Mouse (Mus musculus) C2C12 (cell line): ENCODE data around the gene Csf3.
"Not testable (repeated sequence)": the region's sequence is repeated elsewhere in the genome, so short reads cannot be mapped to it uniquely, and the experiment has no call there.

Experiments
- CEBPB ChIP-seq: IDR thresholded peaks from one replicate; pipeline ENCODE4 v1.6.1; 2011; ENCODE audit warnings: low read depth, mild to moderate bottlenecking, control low read depth, moderate library complexity
- CTCF ChIP-seq: IDR thresholded peaks from one replicate; pipeline ENCODE4 v1.5.1; 2011; ENCODE audit not compliant: control insufficient read depth, insufficient read depth, insufficient read length
- FOSL1 ChIP-seq: IDR thresholded peaks from one replicate; pipeline ENCODE4 v1.8.0; 2011; ENCODE audit warnings: mild to moderate bottlenecking, low read length; ENCODE audit not compliant: poor library complexity, insufficient read depth, severe bottlenecking
- MAX ChIP-seq: IDR thresholded peaks from one replicate; pipeline ENCODE4 v1.6.1; 2011; ENCODE audit warnings: mild to moderate bottlenecking, control low read depth
- MYOD1 ChIP-seq: IDR thresholded peaks from one replicate; pipeline ENCODE4 v1.6.1; 2011; ENCODE audit warnings: low read depth; ENCODE audit not compliant: control insufficient read depth, insufficient read length
- USF1 ChIP-seq: IDR thresholded peaks from one replicate; pipeline ENCODE4 v1.6.1; 2011; ENCODE audit warnings: low read depth, mild to moderate bottlenecking, control low read depth, moderate library complexity

DNA sequence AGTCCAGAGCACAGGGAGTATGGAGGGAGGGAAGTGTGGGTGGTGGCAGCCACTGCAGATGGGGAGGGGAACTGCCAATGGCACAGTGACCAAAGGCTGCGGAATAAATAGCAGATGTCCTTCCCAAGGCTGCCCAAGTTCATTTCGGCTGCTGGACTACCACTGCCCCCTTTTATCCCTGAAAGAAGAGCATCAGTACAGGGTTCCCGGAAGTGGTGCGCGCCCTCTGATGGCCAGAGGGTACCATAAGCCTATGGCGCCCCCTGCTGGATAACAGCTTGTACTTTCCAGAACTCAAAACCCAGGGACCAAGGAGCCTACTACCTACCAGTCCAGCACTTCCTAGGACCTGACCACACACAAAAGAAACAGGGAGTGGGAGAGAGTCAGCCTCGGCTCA is 27.9 kb upstream of the Csf3 start:
- TF ChIP-seq MYOD1, USF1, MAX, FOSL1, CEBPB: not testable (repeated sequence)
- peak; percentile 9 for TF ChIP-seq CTCF
